Mouse (Mus musculus): Measurements from ENCODE around the gene Lamb2.

The Lamb2 gene

DNA sequence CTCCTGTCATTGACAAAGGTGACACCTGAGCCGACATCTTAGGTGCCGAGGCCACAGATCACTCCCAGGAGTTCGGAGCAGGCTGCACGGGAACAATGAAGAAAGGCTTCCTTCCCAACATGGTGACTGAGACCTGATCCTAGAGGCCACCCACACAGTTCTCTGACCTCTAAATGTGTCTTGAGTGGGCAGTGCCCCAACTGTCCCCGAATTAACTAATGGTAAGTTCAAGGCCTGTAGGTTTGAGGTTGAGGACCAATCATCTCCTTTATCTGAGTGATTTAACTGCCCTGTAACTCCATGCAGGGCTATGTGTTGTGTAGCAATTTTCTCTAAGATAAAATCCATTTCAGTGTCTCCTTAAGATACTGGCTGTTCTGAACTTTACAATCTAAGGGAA, 10.1 kb upstream of the Lamb2 start:
- Histone ChIP-seq H3K4me3 (replicated peaks; ENCODE audit: low read length) (no peak overlapping the region), H3K36me3 (ENCODE audit: insufficient read depth, low read length) (peaks cover 19% of the 10 kb centered on the region), H3K9me3 (ENCODE audit: low read length) (no peaks in the 10 kb centered on the region), H3K27me3 (ENCODE audit: insufficient read depth, low read length) (no peaks in the 10 kb centered on the region), H3K4me1 (replicated peaks; ENCODE audit: low read depth, low read length) (peaks cover 23% of the 10 kb centered on the region)
- TF ChIP-seq NANOG (IDR thresholded peaks at IDR 0.05; ENCODE audit: borderline replicate concordance, low read length) (no peak), POU5F1 (IDR thresholded peaks at IDR 0.05; ENCODE audit: borderline replicate concordance, low read length) (no peak), CTCF (conservative IDR thresholded peaks at IDR 0.05; ENCODE audit: low read length) (no peak)

DNA sequence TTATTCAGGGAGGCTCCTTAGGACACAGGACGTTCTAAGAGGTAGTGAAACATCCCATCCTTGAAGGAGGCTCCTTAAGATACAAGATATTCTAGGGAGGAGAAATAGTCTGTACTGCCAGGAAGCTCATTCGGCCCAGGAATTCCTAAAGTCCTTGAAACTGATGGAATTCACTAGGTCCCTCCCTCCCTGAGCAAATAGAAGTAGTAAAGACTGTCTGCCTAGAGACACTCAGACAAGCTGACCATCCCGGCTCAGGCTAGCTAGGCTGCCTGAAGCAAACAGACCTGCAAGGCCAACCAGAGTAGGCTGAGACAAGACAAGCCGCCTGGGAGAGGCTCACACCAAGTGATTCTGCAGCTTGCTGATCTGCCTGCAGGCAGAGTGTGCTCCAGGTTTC, 9.7 kb upstream of the Lamb2 start:
- no peak for TF ChIP-seq CTCF (conservative IDR thresholded peaks at IDR 0.05; ENCODE audit: low read length)
- TF ChIP-seq POU5F1 (IDR thresholded peaks at IDR 0.05; ENCODE audit: borderline replicate concordance, low read length): no peak
- no peak for TF ChIP-seq NANOG (IDR thresholded peaks at IDR 0.05; ENCODE audit: borderline replicate concordance, low read length)
- H3K4me3 ChIP-seq (replicated peaks; ENCODE audit: low read length): no peak overlapping the region
- peaks cover 16% of the 10 kb centered on the region for H3K36me3 ChIP-seq (ENCODE audit: insufficient read depth, low read length)
- peaks cover 20% of the 10 kb centered on the region for H3K4me1 ChIP-seq (replicated peaks; ENCODE audit: low read depth, low read length)
- no peaks in the 10 kb centered on the region for H3K27me3 ChIP-seq (ENCODE audit: insufficient read depth, low read length)
- no peaks in the 10 kb centered on the region for H3K9me3 ChIP-seq (ENCODE audit: low read length)

GRCm38 (mm10) chr9:108474528-108474927, 5.0 kb upstream of the Lamb2 start:
- Histone ChIP-seq H3K4me1 (replicated peaks; ENCODE audit: low read depth, low read length) (peaks cover 37% of the 10 kb centered on the region), H3K4me3 (replicated peaks; ENCODE audit: low read length) (no peak overlapping the region), H3K36me3 (ENCODE audit: insufficient read depth, low read length) (no peaks in the 10 kb centered on the region), H3K9me3 (ENCODE audit: low read length) (no peaks in the 10 kb centered on the region), H3K27me3 (ENCODE audit: insufficient read depth, low read length) (no peaks in the 10 kb centered on the region)
- peak; percentile 14; the same call in 1 of the 2 replicates for TF ChIP-seq CTCF (conservative IDR thresholded peaks at IDR 0.05; ENCODE audit: low read length)
- TF ChIP-seq POU5F1 (IDR thresholded peaks at IDR 0.05; ENCODE audit: borderline replicate concordance, low read length): no peak

GRCm38 (mm10) chr9:108478638-108479156, 839 bp upstream of the Lamb2 start:
- Histone ChIP-seq H3K27me3 (ENCODE audit: insufficient read depth, low read length) (peaks cover 11% of the 10 kb centered on the region), H3K9me3 (ENCODE audit: low read length) (no peaks in the 10 kb centered on the region), H3K36me3 (ENCODE audit: insufficient read depth, low read length) (peaks cover 15% of the 10 kb centered on the region; the same call in 1 of the 2 replicates), H3K4me3 (replicated peaks; ENCODE audit: low read length) (peak overlapping the region; percentile 74), H3K4me1 (replicated peaks; ENCODE audit: low read depth, low read length) (peaks cover 71% of the 10 kb centered on the region)
- TF ChIP-seq NANOG (IDR thresholded peaks at IDR 0.05; ENCODE audit: borderline replicate concordance, low read length) (peak; percentile 50; the same call in 1 of the 2 replicates), POU5F1 (IDR thresholded peaks at IDR 0.05; ENCODE audit: borderline replicate concordance, low read length) (no peak)

DNA sequence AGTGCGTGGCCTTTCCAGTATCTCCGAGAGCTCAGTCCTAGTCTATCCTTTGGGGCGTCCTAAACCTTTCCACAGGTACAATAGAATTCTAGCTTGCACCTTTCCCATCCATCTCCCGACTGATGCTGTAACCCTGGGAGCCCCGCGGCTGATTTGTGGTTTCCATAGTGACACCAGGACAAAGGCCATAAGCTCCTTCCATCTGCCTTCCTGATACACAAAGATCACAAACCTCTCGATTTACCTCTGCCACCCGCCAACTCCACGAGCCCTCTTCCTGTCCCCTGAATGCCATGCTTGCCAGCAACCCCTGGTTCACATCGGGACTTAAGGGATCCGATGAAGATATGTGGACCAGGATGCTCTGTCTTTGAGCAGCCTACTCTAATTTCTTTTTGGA, 295 bp upstream of the Lamb2 start:
- peaks cover 18% of the 10 kb centered on the region for H3K36me3 ChIP-seq (ENCODE audit: insufficient read depth, low read length)
- TF ChIP-seq NANOG (IDR thresholded peaks at IDR 0.05; ENCODE audit: borderline replicate concordance, low read length): no peak
- TF ChIP-seq POU5F1 (IDR thresholded peaks at IDR 0.05; ENCODE audit: borderline replicate concordance, low read length): no peak
- TF ChIP-seq CTCF (conservative IDR thresholded peaks at IDR 0.05; ENCODE audit: low read length): no peak
- no peaks in the 10 kb centered on the region for H3K9me3 ChIP-seq (ENCODE audit: low read length)
- H3K4me1 ChIP-seq (replicated peaks; ENCODE audit: low read depth, low read length): peaks cover 76% of the 10 kb centered on the region
- peaks cover 11% of the 10 kb centered on the region for H3K27me3 ChIP-seq (ENCODE audit: insufficient read depth, low read length)
- H3K4me3 ChIP-seq (replicated peaks; ENCODE audit: low read length): peak overlapping the region; percentile 74

DNA sequence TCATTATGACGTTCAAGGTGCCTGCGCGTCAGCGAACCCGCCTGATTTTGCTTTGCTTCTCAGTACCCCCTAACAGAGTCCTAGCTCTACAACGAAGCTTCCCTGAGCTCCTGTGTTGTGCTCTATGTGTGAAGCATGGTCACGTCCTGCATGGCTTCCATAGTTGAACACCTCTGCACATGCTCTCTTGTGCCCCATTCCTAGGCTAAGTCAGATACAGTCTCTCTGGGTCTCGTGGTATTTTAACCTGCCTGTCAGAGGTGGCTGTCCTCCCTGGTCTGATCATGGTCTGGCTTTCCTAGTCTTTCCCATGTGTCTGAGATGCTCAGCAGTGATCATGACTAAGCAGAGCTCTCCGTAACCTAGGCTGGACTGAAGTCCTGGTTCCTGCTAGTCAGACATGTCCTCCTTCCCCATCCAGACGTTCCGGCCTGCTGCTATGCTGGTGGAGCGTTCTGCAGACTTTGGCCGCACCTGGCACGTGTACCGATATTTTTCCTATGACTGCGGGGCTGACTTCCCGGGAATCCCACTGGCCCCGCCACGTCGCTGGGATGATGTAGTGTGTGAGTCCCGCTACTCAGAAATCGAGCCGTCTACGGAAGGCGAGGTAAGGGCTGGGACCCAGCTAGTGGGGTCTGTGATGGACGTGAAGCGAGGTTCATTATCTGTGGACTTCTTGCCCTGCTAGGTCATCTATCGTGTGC, 1.4 kb downstream of the Lamb2 start:
- H3K9me3 ChIP-seq (ENCODE audit: low read length): no peaks in the 10 kb centered on the region

GRCm38 (mm10) chr9:108481520-108482210, 2.1 kb downstream of the Lamb2 start:
- peaks cover 38% of the 10 kb centered on the region for H3K36me3 ChIP-seq (ENCODE audit: insufficient read depth, low read length)
- TF ChIP-seq POU5F1 (IDR thresholded peaks at IDR 0.05; ENCODE audit: borderline replicate concordance, low read length) (no peak), NANOG (IDR thresholded peaks at IDR 0.05; ENCODE audit: borderline replicate concordance, low read length) (no peak), CTCF (conservative IDR thresholded peaks at IDR 0.05; ENCODE audit: low read length) (no peak)
- H3K4me3 ChIP-seq (replicated peaks; ENCODE audit: low read length): no peak overlapping the region
- no peaks in the 10 kb centered on the region for H3K9me3 ChIP-seq (ENCODE audit: low read length)
- H3K27me3 ChIP-seq (ENCODE audit: insufficient read depth, low read length): peaks cover 11% of the 10 kb centered on the region
- H3K4me1 ChIP-seq (replicated peaks; ENCODE audit: low read depth, low read length): peaks cover 71% of the 10 kb centered on the region

More for the DNA sequence above, 1.4 kb downstream of the Lamb2 start:
- Histone ChIP-seq H3K27me3 (ENCODE audit: insufficient read depth, low read length) (peaks cover 11% of the 10 kb centered on the region), H3K36me3 (ENCODE audit: insufficient read depth, low read length) (peaks cover 31% of the 10 kb centered on the region), H3K4me3 (replicated peaks; ENCODE audit: low read length) (peak overlapping the region; percentile 74), H3K4me1 (replicated peaks; ENCODE audit: low read depth, low read length) (peaks cover 71% of the 10 kb centered on the region)
- no peak for TF ChIP-seq POU5F1 (IDR thresholded peaks at IDR 0.05; ENCODE audit: borderline replicate concordance, low read length)

- no peak for TF ChIP-seq CTCF (conservative IDR thresholded peaks at IDR 0.05; ENCODE audit: low read length)
- TF ChIP-seq POU5F1 (IDR thresholded peaks at IDR 0.05; ENCODE audit: borderline replicate concordance, low read length): no peak
- no peak for TF ChIP-seq NANOG (IDR thresholded peaks at IDR 0.05; ENCODE audit: borderline replicate concordance, low read length)
- Histone ChIP-seq H3K27me3 (ENCODE audit: insufficient read depth, low read length) (peaks cover 11% of the 10 kb centered on the region), H3K4me1 (replicated peaks; ENCODE audit: low read depth, low read length) (peaks cover 77% of the 10 kb centered on the region), H3K9me3 (ENCODE audit: low read length) (no peaks in the 10 kb centered on the region), H3K36me3 (ENCODE audit: insufficient read depth, low read length) (peaks cover 46% of the 10 kb centered on the region), H3K4me3 (replicated peaks; ENCODE audit: low read length) (0 out of 2 replicates have a peak overlapping the region, but pooled peaks have one; percentile 10)
Measured at GRCm38 (mm10) chr9:108483051-108483790, 3.7 kb downstream of the Lamb2 start.
